Mouse (Mus musculus): ENCODE measurements around the gene Arhgap25.

The Arhgap25 gene

GRCm38 (mm10) chr6:87447217-87447616 lies 85.8 kb downstream of the Arhgap25 start:
- no peak for DNase-seq (ENCODE audit: low read depth, low spot score)

DNA sequence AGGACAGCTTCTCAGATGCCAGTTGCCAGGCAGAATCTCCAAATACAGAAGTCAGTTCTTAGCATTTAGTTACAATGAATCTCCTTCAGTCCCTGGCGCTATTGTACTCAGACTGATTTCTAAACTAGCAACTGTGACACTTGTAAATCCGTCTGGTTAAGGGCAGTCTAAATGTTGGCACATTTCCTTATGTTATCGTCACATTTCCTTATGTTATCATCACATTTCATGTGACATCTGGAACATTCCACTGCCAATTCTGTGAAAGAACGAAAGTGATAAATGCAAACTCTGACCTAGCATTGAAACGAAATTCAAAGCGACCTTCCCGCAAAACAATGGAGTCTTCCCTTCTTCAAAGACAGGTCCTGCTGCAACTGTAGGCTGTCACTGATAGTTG lies 87.8 kb downstream of the Arhgap25 start:
- DNase-seq (ENCODE audit: low read depth, low spot score): no peak

DNA sequence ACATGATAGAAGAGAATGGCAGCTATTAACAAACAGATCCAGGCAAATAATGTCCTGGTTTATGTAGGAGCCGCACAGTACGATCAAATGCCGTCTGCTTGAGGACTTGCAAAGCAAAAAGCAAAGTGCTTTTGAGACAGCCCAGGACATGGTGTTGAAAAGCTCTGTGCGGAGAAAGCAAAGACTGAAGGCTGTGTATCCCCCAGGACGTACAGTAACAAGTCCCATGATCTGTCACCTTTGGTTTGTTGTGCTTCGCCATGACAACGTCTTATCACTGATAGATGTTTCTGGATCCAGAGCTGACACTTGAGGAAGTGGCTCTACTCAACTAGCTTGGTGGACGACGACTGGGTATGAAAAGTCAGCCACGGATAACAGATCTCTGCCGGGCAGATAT lies 89.8 kb downstream of the Arhgap25 start:
- no peak for DNase-seq (ENCODE audit: low read depth, low spot score)

- no peak for DNase-seq (ENCODE audit: low read depth, low spot score)
Observed at GRCm38 (mm10) chr6:87436745-87437144, 96.3 kb downstream of the Arhgap25 start.

DNA sequence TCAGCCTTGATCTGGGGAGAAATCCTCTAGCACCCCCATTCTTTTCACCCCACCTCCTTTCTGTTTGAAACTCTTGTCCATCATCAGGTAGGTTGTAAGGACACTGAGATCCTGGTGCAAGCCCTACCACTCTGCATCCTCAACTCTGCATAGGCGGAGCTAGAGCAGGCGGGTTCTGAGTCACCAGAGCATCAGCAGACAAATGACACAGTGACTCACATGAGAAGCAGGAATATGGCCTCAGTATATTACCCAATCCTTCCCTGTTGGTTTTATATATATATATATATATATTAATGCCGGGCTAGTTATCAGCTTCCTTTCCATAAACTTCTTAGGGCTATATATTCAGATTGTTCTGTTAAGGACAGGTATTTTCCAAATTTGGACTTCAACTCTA lies 97.3 kb downstream of the Arhgap25 start:
- no peak for DNase-seq (ENCODE audit: low read depth, low spot score)

DNA sequence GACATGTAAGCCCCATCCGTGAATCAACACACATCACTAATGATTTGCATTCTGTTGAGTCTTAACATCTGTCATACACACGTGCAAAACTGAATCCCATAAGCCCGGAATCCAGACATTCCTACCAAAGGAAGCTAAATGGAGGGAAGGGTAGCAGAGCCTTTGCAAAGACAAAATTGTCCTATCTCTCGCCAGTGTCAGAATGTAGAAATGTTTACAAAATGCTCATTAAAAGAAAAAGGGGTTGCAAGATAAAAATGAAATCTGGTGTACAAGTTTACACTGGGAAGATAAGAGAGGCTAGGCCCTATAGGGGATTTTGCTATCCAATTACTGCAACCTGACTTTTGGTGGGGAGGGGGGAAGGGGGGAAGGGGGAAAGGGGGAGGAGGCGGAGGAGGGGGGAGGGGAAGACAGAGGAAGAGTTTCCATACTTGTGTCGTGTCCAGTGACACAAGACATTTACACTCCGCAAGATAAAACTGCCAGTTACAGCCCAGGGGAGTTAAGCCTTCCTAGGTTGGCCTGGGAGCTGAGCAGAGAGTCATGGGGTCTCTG lies 104.5 kb downstream of the Arhgap25 start, which contains the start of gene Bmp10:
Gene Bmp10, plus strand, starts transcription at position 508 of the 558 bp plus-strand sequence.
- DNase-seq (ENCODE audit: low read depth, low spot score): no peak

DNA sequence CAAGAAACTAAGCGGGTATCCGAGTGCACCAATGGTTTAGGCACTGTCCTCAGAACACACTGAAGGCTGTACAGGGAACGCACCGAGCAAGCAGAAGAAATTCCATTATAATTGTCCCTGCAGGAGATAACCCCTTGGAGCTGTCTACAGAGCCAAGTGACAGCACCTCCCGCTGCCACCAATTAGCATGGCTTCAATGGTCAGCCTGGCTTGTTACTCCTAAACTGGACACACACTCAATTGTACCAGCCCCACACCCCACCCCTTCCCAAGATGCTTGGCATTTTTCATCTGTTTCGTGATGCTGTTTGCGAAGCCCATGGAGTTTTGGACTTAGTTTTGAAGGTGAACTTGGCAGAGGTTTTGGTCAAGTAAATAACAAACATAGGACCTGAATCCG lies 105.4 kb downstream of the Arhgap25 start:
- no peak for DNase-seq (ENCODE audit: low read depth, low spot score)

- no peak for DNase-seq (ENCODE audit: low read depth, low spot score)
Observed at GRCm38 (mm10) chr6:87426954-87427353, 106.1 kb downstream of the Arhgap25 start.

DNA sequence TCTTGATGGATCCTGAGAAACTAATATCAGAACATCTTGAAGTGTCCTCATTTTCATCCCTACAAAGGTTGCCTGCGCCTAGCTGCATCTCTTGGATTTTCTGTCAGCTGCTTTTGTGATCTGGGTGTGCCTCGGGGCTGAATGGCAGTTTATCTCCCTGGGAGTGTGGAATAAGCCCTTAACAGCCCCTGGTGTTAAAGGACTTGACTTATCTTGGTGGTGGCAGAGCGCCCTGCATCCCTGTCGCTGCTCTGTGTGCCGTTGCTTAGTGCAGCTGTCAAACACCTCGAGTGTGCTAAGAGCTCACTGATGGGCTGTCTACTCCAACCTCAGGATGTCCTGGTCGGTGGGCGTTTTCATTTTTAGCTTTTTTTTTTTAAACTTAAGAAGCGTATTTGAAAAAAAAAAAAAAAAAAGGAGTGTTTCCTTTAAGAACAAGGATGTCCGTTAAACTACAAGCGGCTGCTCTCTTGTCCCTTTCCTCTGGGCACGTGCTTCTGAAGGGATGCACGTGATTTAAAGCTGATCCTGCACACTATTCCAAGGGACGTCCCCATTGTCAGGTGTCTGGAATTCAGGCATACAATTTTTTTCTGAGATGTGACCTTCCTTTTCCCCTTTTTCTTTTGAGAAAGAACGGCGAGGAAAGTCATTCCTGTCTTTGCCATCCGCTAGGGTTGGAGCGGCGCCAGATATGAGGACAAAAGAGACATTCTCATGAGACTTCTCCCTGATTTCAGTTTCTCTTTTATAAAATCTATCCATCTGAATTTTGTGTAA lies 108.8 kb downstream of the Arhgap25 start:
- DNase-seq (ENCODE audit: low read depth, low spot score): no peak

DNA sequence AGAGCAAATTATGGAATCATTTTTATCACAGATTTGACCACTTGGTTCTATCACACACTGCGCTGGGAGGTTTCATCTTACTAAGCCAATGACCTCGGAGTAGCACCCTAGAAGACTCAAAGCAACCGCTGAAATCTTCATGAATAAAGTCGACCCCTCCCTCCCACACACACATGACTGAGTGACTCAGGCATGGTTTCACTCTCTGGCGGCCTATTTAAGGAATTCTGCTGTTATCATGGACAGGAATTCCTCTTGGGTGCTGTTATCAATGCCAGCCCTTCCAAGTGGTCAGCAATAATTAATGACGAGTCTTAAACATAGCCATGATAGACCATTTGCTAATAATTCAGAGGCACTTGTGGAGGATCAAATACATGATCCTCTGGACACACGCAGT lies 110.8 kb downstream of the Arhgap25 start:
- DNase-seq (ENCODE audit: low read depth, low spot score): no peak

GRCm38 (mm10) chr6:87412011-87412410 lies 121.0 kb downstream of the Arhgap25 start:
- no peak for DNase-seq (ENCODE audit: low read depth, low spot score)

Data from embryo, embryonic 11.5 days (tissue).